Mouse (Mus musculus) lung, postnatal 0 days (tissue): ENCODE measurements around the gene Gstm3. TPM values are rescaled to one million over a fixed set of nuclear protein-coding genes. Genes with fewer than 3 reads are reported as not detected.
"Not testable (repeated sequence)": the region's sequence is repeated elsewhere in the genome, so short reads cannot be mapped to it uniquely, and the experiment has no call there.

Experiments
- ATAC-seq: fragments of 200-750 bp; cut with Nextera tagmentation; 2 replicates; pipeline ENCODE4 v1.8.0; 2017; ENCODE audit warnings: moderate library complexity
- DNase-seq: peaks from one replicate; pipeline ENCODE4 v3.0.0-alpha.2; 2016; ENCODE audit warnings: low spot score
- H3K27ac ChIP-seq: fragments of 300-500 bp; sonication (generic); 2 replicates; pipeline ENCODE4 v1.5.1; 2014; ENCODE audit warnings: antibody characterized with exemption, mild to moderate bottlenecking, low read length, mixed read lengths
- H3K27me3 ChIP-seq: fragments of 300-500 bp; sonication (generic); replicated peaks from 2 replicates; pipeline ENCODE4 v1.6.1; 2014; ENCODE audit warnings: low read length, mixed read lengths; ENCODE audit not compliant: insufficient read depth
- H3K36me3 ChIP-seq: fragments of 300-500 bp; sonication (generic); 2 replicates; pipeline ENCODE4 v1.6.1; 2014; ENCODE audit warnings: low read length, mixed read lengths; ENCODE audit not compliant: insufficient read depth
- H3K4me1 ChIP-seq: fragments of 300-500 bp; sonication (generic); 2 replicates; pipeline ENCODE4 v1.6.1; 2014; ENCODE audit warnings: antibody characterized with exemption, low read depth, low read length, mixed read lengths; ENCODE audit not compliant: insufficient read depth
- H3K4me2 ChIP-seq: fragments of 300-500 bp; sonication (generic); replicated peaks from 2 replicates; pipeline ENCODE4 v1.6.1; 2014; ENCODE audit warnings: low read depth, mild to moderate bottlenecking, low read length, moderate library complexity, mixed read lengths
- H3K4me3 ChIP-seq: fragments of 300-500 bp; sonication (generic); 2 replicates; pipeline ENCODE4 v1.5.1; 2014; ENCODE audit warnings: low read depth, low read length
- H3K9ac ChIP-seq: fragments of 300-500 bp; sonication (generic); replicated peaks from 2 replicates; pipeline ENCODE4 v1.6.1; 2014; ENCODE audit warnings: low read depth, mild to moderate bottlenecking
- H3K9me3 ChIP-seq: fragments of 300-500 bp; sonication (generic); 2 replicates; pipeline ENCODE4 v1.6.1; 2016; ENCODE audit warnings: low read length, mixed read lengths
- CTCF ChIP-seq: IDR thresholded peaks from 2 replicates; pipeline ENCODE4 v1.5.1; 2016; ENCODE audit warnings: antibody characterized with exemption, mild to moderate bottlenecking
- EP300 ChIP-seq: IDR thresholded peaks from 2 replicates; pipeline ENCODE4 v1.6.1; 2016; ENCODE audit warnings: antibody characterized with exemption, mild to moderate bottlenecking, control low read depth
- WGBS: fragments of 180-500 bp; shearing (Covaris S2); extraction: QIAGEN DNeasy Blood & Tissue Kit; methylation state at CpG from one replicate; pipeline ENCODE4 v1.1.7; 2014; 5-methylcytosine and 5-hydroxymethylcytosine counted together
- polyA plus RNA-seq: library from polyadenylated mRNA; unstranded; fragments of >200 nt; fragmentation: Nextera tagmentation; extraction: Ambion mirVana; gene quantifications from 2 replicates; pipeline ENCODE4 v1.2.1, GENCODE M21; 2015

Gstm3 gene
- polyA plus RNA-seq, 1 experiment from 2014 or later: 0.27 TPM

DNA sequence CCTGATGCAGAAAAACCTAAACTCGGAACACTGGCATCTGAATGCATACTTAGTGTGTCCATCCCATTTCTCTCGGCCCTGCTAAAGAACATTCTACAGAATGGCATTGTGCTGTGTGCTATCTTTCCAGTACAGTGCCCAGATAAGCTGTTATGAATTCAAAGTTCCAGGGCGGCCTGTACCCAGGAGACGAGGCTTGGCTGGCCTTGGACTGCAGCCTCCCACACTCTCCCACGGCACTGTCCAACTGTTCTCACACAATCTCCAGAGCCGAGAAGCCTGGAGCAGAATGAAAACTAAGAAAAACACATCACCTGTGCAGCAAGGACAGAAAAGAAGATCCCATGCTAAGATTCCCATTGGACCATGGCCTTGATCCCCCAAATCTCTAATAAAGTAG is 13.6 kb upstream of the Gstm3 start:
- ATAC-seq (no peak), DNase-seq (no peak)
- Histone ChIP-seq H3K27me3 (no peaks in the 10 kb centered on the region), H3K4me1 (no peaks in the 10 kb centered on the region), H3K9ac (no peak overlapping the region), H3K4me3 (no peak overlapping the region), H3K36me3 (no peaks in the 10 kb centered on the region), H3K27ac (no peak overlapping the region), H3K9me3 (no peaks in the 10 kb centered on the region), H3K4me2 (no peak overlapping the region)
- WGBS: 87% methylated on average over 6 of the region's 6 CpGs
- no peak for TF ChIP-seq CTCF
- TF ChIP-seq EP300: no peak

DNA sequence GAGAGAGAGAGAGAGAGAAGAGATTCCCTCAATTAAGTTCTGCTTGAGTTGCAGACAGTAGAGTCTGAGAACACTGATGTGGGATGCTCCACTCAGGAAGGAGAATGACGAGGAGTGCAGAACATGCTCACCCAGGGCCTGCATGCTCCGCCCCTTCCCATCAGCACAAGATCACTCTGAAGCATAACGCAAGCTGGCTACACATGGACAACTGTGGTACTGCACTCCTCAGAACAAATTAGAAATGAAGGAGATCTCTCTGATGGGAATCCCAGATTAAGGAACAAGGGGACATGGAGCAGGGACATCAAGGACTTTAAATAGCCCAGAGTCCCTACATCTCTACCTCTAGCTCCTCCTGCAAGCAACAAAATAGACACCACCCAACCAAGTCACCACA is 12.2 kb upstream of the Gstm3 start:
- H3K4me1 ChIP-seq: no peaks in the 10 kb centered on the region
- H3K9me3 ChIP-seq: no peaks in the 10 kb centered on the region
- no peak for DNase-seq
- H3K27me3 ChIP-seq: no peaks in the 10 kb centered on the region
- no peak overlapping the region for H3K27ac ChIP-seq
- no peak overlapping the region for H3K4me3 ChIP-seq
- H3K9ac ChIP-seq: no peak overlapping the region
- no peak for TF ChIP-seq CTCF
- TF ChIP-seq EP300: no peak
- H3K4me2 ChIP-seq: no peak overlapping the region
- no peak for ATAC-seq
- no peaks in the 10 kb centered on the region for H3K36me3 ChIP-seq
- 67% methylated on average over 3 of the region's 3 CpGs for WGBS

DNA sequence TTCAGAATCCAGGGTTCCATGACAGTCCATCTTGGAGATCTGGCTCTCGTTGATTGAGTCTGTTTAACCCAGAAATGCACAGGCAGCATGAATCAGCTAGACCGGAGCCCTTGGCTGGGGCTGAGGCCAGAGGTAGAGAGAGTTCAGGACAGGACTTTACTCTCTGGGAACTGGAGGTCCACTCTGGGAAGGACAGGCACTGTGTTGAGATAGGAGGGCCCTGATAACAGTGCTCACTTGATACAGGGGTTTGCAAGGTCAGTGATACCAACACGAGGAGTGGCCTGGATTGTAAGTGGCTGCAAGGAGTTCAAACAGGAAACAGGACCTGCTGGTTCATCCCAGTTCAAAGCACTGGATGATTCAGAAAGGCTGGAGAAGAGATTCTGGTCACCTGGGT is 8.6 kb upstream of the Gstm3 start:
- H3K36me3 ChIP-seq: no peaks in the 10 kb centered on the region
- H3K4me2 ChIP-seq: no peak overlapping the region
- DNase-seq: no peak
- no peak overlapping the region for H3K27ac ChIP-seq
- no peak for TF ChIP-seq CTCF
- no peaks in the 10 kb centered on the region for H3K4me1 ChIP-seq
- H3K27me3 ChIP-seq: no peaks in the 10 kb centered on the region
- ATAC-seq: no peak
- no peak overlapping the region for H3K4me3 ChIP-seq
- WGBS: 56% methylated on average over 3 of the region's 3 CpGs
- H3K9me3 ChIP-seq: no peaks in the 10 kb centered on the region
- no peak overlapping the region for H3K9ac ChIP-seq

DNA sequence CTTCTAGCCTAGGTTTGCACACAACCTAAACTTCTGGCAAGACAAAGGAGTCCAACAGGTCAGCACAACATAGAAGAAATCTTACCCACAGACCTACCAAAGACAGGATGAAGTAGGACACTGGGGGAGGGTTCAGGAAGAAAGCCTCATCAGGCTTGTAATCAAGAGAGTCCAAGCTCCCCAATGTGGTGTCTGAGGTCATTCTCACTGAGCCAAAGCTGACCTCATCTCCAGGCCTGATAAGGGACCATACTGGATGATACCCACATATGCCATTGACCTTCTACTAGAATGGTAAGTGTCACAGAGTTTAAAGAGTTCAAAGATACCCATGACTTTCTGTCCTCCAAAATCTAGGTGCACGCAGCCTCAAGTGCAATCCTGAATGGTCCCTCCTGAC is 5.2 kb upstream of the Gstm3 start:
- H3K27ac ChIP-seq: no peak overlapping the region
- no peak overlapping the region for H3K4me3 ChIP-seq
- H3K36me3 ChIP-seq: no peaks in the 10 kb centered on the region
- no peaks in the 10 kb centered on the region for H3K27me3 ChIP-seq
- no peaks in the 10 kb centered on the region for H3K4me1 ChIP-seq
- no peaks in the 10 kb centered on the region for H3K9me3 ChIP-seq
- ATAC-seq (no peak), DNase-seq (no peak)
- H3K9ac ChIP-seq: no peak overlapping the region
- WGBS: 90% methylated on average over 1 of the region's 1 CpGs
- TF ChIP-seq EP300 (no peak), CTCF (no peak)
- no peak overlapping the region for H3K4me2 ChIP-seq

DNA sequence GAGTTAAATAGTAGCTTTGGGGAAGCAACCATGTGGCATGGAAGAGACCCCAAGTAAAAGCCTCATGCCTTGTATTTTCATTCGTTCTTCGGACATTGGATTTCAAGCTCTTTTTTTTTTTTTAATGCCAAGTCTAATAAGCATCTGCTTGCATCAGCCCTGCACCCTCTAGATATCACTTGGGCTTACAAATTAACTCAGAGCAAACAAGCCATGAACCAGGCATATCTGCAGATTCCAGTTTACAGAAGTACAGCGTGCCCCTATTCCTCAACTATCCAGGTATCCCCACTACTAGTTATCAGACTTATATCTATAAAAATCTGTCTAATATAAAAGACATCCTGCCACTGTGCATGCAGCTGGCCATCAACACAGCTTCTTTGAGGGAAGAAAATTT is 3.0 kb upstream of the Gstm3 start:
- no peak overlapping the region for H3K4me2 ChIP-seq
- H3K27me3 ChIP-seq: no peaks in the 10 kb centered on the region
- no peak overlapping the region for H3K4me3 ChIP-seq
- 63% methylated on average over 3 of the region's 3 CpGs for WGBS
- no peaks in the 10 kb centered on the region for H3K4me1 ChIP-seq
- no peaks in the 10 kb centered on the region for H3K36me3 ChIP-seq
- H3K9me3 ChIP-seq: no peaks in the 10 kb centered on the region
- no peak overlapping the region for H3K27ac ChIP-seq
- no peak for ATAC-seq
- TF ChIP-seq CTCF: no peak
- no peak for TF ChIP-seq EP300
- DNase-seq: no peak
- H3K9ac ChIP-seq: no peak overlapping the region

DNA sequence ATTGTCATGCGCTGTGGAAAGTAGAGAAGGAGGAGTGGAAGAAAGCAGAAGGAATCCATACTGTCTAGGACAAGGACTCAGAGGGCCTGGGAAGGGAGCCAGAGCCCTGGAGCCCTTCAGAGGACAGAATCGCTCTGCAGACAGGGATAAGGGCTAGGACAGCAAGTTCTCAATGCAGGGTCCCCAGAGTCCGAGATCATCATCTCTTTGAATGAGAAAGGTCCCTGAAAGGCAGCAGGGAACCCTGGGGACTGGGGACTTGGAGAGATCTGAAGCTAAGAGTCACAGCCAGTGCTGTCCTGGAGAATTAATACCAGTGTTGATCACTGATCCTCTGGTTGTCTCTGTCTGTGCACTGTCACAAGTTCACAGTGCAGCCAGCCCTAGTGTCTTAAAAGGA is 2.0 kb upstream of the Gstm3 start:
- H3K9ac ChIP-seq, H3K9me3 ChIP-seq, H3K27me3 ChIP-seq, H3K4me3 ChIP-seq, ATAC-seq, H3K36me3 ChIP-seq, H3K4me1 ChIP-seq, DNase-seq, H3K4me2 ChIP-seq, H3K27ac ChIP-seq: not testable (repeated sequence)
- WGBS: 47% methylated on average over 3 of the region's 3 CpGs

DNA sequence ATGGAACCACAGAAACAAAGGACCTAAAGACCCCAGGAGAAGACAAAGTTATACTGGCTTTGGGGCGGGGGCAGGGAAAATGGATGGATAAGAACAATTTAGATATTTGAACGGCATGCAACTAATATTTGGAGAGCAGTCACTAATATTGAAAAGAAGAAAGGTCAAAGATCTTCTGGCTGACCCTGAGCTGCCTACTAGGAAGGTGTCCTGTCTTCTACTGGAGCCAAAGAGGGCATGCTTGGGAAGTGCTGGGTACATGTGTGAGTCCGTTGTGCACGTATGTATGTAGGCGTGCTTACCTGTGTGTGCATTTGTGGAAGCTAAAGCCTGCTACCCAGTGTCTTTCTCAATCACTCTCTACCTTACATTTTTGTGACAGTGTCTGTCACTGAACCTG is 2.5 kb downstream of the Gstm3 start:
- Histone ChIP-seq H3K36me3 (no peaks in the 10 kb centered on the region), H3K9me3 (no peaks in the 10 kb centered on the region), H3K9ac (no peak overlapping the region), H3K4me3 (no peak overlapping the region), H3K4me1 (no peaks in the 10 kb centered on the region), H3K4me2 (no peak overlapping the region), H3K27me3 (no peaks in the 10 kb centered on the region), H3K27ac (no peak overlapping the region)
- DNase-seq (no peak), ATAC-seq (no peak)
- TF ChIP-seq CTCF: no peak
- TF ChIP-seq EP300: no peak
- 96% methylated on average over 5 of the region's 5 CpGs for WGBS
